Mouse (Mus musculus) gastrocnemius, adult 2 months (tissue): ENCODE results near the gene Hspb6. TPM values are rescaled to one million over a fixed set of nuclear protein-coding genes. Genes with fewer than 3 reads are reported as not detected.

Experiments
- DNase-seq: peaks from one replicate; pipeline ENCODE4 v3.0.0; 2022
- H3K27ac ChIP-seq: fragments of 200-600 bp; 2 replicates; pipeline ENCODE4 v1.8.1; 2022; ENCODE audit warnings: mild to moderate bottlenecking
- H3K4me3 ChIP-seq: fragments of 200-600 bp; 2 replicates; pipeline ENCODE4 v1.8.1; 2022; ENCODE audit warnings: mild to moderate bottlenecking, moderate library complexity
- CTCF ChIP-seq: fragments of 200-600 bp; IDR thresholded peaks from 2 replicates; pipeline ENCODE4 v1.8.1; 2022; ENCODE audit warnings: antibody characterized with exemption, mild to moderate bottlenecking, moderate library complexity
- intact Hi-C: fragments of 180-260 bp; cut with DNase I; formaldehyde crosslinking; loops from one replicate; pipeline ENCODE4 v1.15.1; 2025
- microRNA-seq: library from miRNA; unstranded; fragments of <30 nt; microRNA quantifications from one replicate; pipeline ENCODE4 v1.2.0, GENCODE M21; 2021
- total RNA-seq, 2 experiments: library from RNA; stranded (reverse); gene quantifications; 2 replicates each; pipeline ENCODE4 v1.2.3; 2021

Gene Hspb6
- total RNA-seq, 2 experiments from 2014 or later: 867 to 2,532 TPM

GRCm38 (mm10) chr7:30592772-30593423, 40.9 kb downstream of the Hspb6 start:
- DNase-seq: no peak
- intact Hi-C loops: loop anchor here (10.0 kb wide), 1 partner anchor 382 kb away; the partner anchor contains the start of genes Fam187b and Lsr
- Histone ChIP-seq H3K4me3 (no peak overlapping the region), H3K27ac (no peak overlapping the region)
- TF ChIP-seq CTCF: no peak

- H3K27ac ChIP-seq: no peak overlapping the region
- intact Hi-C loops: loop anchor here (10.0 kb wide), 1 partner anchor 381 kb away; the partner anchor contains the start of genes Fam187b and Lsr
- no peak for TF ChIP-seq CTCF
- H3K4me3 ChIP-seq: no peak overlapping the region
- DNase-seq: no peak
These were observed 41.9 kb downstream of the Hspb6 start for GRCm38 (mm10) chr7:30593579-30594509.

GRCm38 (mm10) chr7:30594510-30595024, 42.6 kb downstream of the Hspb6 start:
- Histone ChIP-seq H3K27ac (no peak overlapping the region), H3K4me3 (no peak overlapping the region)
- TF ChIP-seq CTCF: no peak
- no peak for DNase-seq
- intact Hi-C loops: loop anchor here (10.0 kb wide), 1 partner anchor 380 kb away; the partner anchor contains the start of genes Fam187b and Lsr

GRCm38 (mm10) chr7:30596093-30596492, 44.1 kb downstream of the Hspb6 start:
- Histone ChIP-seq H3K4me3 (no peak overlapping the region), H3K27ac (no peak overlapping the region)
- intact Hi-C loops: loop anchor here (10.0 kb wide), 1 partner anchor 379 kb away; the partner anchor contains the start of genes Fam187b and Lsr
- DNase-seq: no peak
- no peak for TF ChIP-seq CTCF

GRCm38 (mm10) chr7:30596811-30597210, 44.8 kb downstream of the Hspb6 start:
- intact Hi-C loops: loop anchor here (10.0 kb wide), 1 partner anchor 378 kb away; the partner anchor contains the start of genes Fam187b and Lsr
- Histone ChIP-seq H3K4me3 (no peak overlapping the region), H3K27ac (no peak overlapping the region)
- TF ChIP-seq CTCF: no peak
- DNase-seq: no peak

- DNase-seq: no peak
- no peak for TF ChIP-seq CTCF
- intact Hi-C loops: loop anchor here (10.0 kb wide), 1 partner anchor 376 kb away; the partner anchor contains the start of genes Fam187b and Lsr
- Histone ChIP-seq H3K4me3 (no peak within 1 kb of the TSS), H3K27ac (no peak within 1 kb of the TSS)
These were observed 46.8 kb downstream of the Hspb6 start, which contains the start of gene Zbtb32 for GRCm38 (mm10) chr7:30598786-30599185. Zbtb32 (minus strand) TSS chr7:30598909.

- no peak for TF ChIP-seq CTCF
- H3K27ac ChIP-seq: no peak overlapping the region
- DNase-seq: peak; percentile 91
- no peak overlapping the region for H3K4me3 ChIP-seq
- intact Hi-C loops: loop anchor here (10.0 kb wide), 1 partner anchor 375 kb away; the partner anchor contains the start of genes Fam187b and Lsr
These were observed 48.0 kb downstream of the Hspb6 start for GRCm38 (mm10) chr7:30599933-30600353.

GRCm38 (mm10) chr7:30600651-30601050, 48.7 kb downstream of the Hspb6 start:
- no peak for DNase-seq
- TF ChIP-seq CTCF: no peak
- intact Hi-C loops: no loop called here
- H3K4me3 ChIP-seq: no peak overlapping the region
- no peak overlapping the region for H3K27ac ChIP-seq

- no peak overlapping the region for H3K27ac ChIP-seq
- no peak overlapping the region for H3K4me3 ChIP-seq
- no peak for TF ChIP-seq CTCF
- DNase-seq: no peak
- intact Hi-C loops: no loop called here
These were observed 50.6 kb downstream of the Hspb6 start for GRCm38 (mm10) chr7:30602583-30602982.

- intact Hi-C loops: no loop called here
These were observed 52.4 kb downstream of the Hspb6 start for GRCm38 (mm10) chr7:30604424-30604823.

GRCm38 (mm10) chr7:30604944-30605343, 53.0 kb downstream of the Hspb6 start:
- no peak for TF ChIP-seq CTCF

More at GRCm38 (mm10) chr7:30604424-30604823, 52.4 kb downstream of the Hspb6 start:
- Histone ChIP-seq H3K4me3 (no peak overlapping the region), H3K27ac (no peak overlapping the region)
- DNase-seq: no peak
- TF ChIP-seq CTCF: no peak

More at GRCm38 (mm10) chr7:30604944-30605343, 53.0 kb downstream of the Hspb6 start:
- H3K27ac ChIP-seq: no peak overlapping the region
- no peak for DNase-seq
- intact Hi-C loops: no loop called here
- no peak overlapping the region for H3K4me3 ChIP-seq

Small RNAs within 50 kb of the gene (microRNA-seq; reads per million reads assigned to microRNA genes)
- gene Gm38670 (3.6 reads per million), gene Mir3569 (not detected)

Other genes starting within 250 kb of the Hspb6 start
- gene Alkbh6, start 243.5 kb upstream of the Hspb6 start, total RNA-seq: 10 to 100 TPM; 21.0 to 22.9 TPM
- gene Syne4, start 237.4 kb upstream of the Hspb6 start, total RNA-seq: 1 to 10 TPM; 1.8 to 2.1 TPM
- gene E130208F15Rik, start 230.4 kb upstream of the Hspb6 start, total RNA-seq: under 1 TPM; 0.36 to 0.42 TPM
- 1 to 10 TPM; 5.9 to 6.9 TPM for gene Sdhaf1, start 228.3 kb upstream of the Hspb6 start, total RNA-seq
- gene Lrfn3, start 189.4 kb upstream of the Hspb6 start, total RNA-seq: 1 to 10 TPM; 3.8 to 4.3 TPM
- 1 to 10 TPM; 2.6 to 5.7 TPM for gene Tyrobp, start 138.4 kb upstream of the Hspb6 start, total RNA-seq
- gene Hcst, start 132.3 kb upstream of the Hspb6 start, total RNA-seq: not detected
- under 1 TPM; 0.11 to 0.13 TPM for gene Nfkbid, start 130.4 kb upstream of the Hspb6 start, total RNA-seq
- gene Aplp1, start 106.6 kb upstream of the Hspb6 start, total RNA-seq: 1 to 10 TPM in 1 of 2 experiments, under 1 TPM in 1; 0.94 to 1.2 TPM
- not detected for gene Kirrel2, start 94.5 kb upstream of the Hspb6 start, total RNA-seq
- not detected for gene Nphs1, start 93.9 kb upstream of the Hspb6 start, total RNA-seq
- not detected for gene Prodh2, start 58.6 kb upstream of the Hspb6 start, total RNA-seq
- gene Arhgap33, start 17.1 kb upstream of the Hspb6 start, total RNA-seq: under 1 TPM; 0.31 to 0.47 TPM
- 1 to 10 TPM; 5.5 to 7.3 TPM for gene Proser3, start 121 bp downstream of the Hspb6 start, total RNA-seq
- gene Lin37, start 7.7 kb downstream of the Hspb6 start, total RNA-seq: 10 to 100 TPM in 1 of 2 experiments, 1 to 10 TPM in 1; 9.2 to 10.5 TPM
- gene U2af1l4, start 11.1 kb downstream of the Hspb6 start, total RNA-seq: 10 to 100 TPM; 53.8 to 62.5 TPM
- gene Gm49396, start 11.2 kb downstream of the Hspb6 start, total RNA-seq: 1 to 10 TPM; 1.8 to 2.2 TPM
- 100 to 1,000 TPM; 116 to 123 TPM for gene Psenen, start 11.4 kb downstream of the Hspb6 start, total RNA-seq
- gene Igflr1, start 13.2 kb downstream of the Hspb6 start, total RNA-seq: 1 to 10 TPM; 1.1 to 1.5 TPM
- gene Kmt2b, start 36.5 kb downstream of the Hspb6 start, total RNA-seq: 10 to 100 TPM; 13.3 to 16.3 TPM
- under 1 TPM in 1 of 2 experiments, not detected in 1; 0.33 TPM for gene Zbtb32, start 46.7 kb downstream of the Hspb6 start, total RNA-seq
- under 1 TPM in 1 of 2 experiments, not detected in 1; 0.17 TPM for gene Upk1a, start 60.7 kb downstream of the Hspb6 start, total RNA-seq
- gene Cox6b1, start 74.0 kb downstream of the Hspb6 start, total RNA-seq: 1,000 to 10,000 TPM; 1,338 to 2,234 TPM
- not detected for gene Etv2, start 83.7 kb downstream of the Hspb6 start, total RNA-seq
- gene Rbm42, start 98.1 kb downstream of the Hspb6 start, total RNA-seq: 10 to 100 TPM; 37.4 to 38.3 TPM
- gene Haus5, start 112.8 kb downstream of the Hspb6 start, total RNA-seq: 1 to 10 TPM; 3.7 to 4.2 TPM
- 1 to 10 TPM; 2.7 to 4.9 TPM for gene Pmis2, start 119.4 kb downstream of the Hspb6 start, total RNA-seq
- not detected for gene 2200002J24Rik, start 146.7 kb downstream of the Hspb6 start, total RNA-seq
- gene Atp4a, start 160.0 kb downstream of the Hspb6 start, total RNA-seq: under 1 TPM; 0.13 to 0.14 TPM
- 100 to 1,000 TPM; 232 to 255 TPM for gene Tmem147, start 177.4 kb downstream of the Hspb6 start, total RNA-seq
- gene Gapdhs, start 191.5 kb downstream of the Hspb6 start, total RNA-seq: not detected
- 1 to 10 TPM; 2.8 to 4.7 TPM for gene Sbsn, start 199.3 kb downstream of the Hspb6 start, total RNA-seq
- 1 to 10 TPM in 1 of 2 experiments, under 1 TPM in 1; 0.98 to 1.2 TPM for gene Dmkn, start 211.6 kb downstream of the Hspb6 start, total RNA-seq
- under 1 TPM in 1 of 2 experiments, not detected in 1; 0.78 TPM for gene Krtdap, start 235.7 kb downstream of the Hspb6 start, total RNA-seq